Mouse (Mus musculus): ENCODE data around the gene Myt1. TPM values are rescaled to one million over a fixed set of nuclear protein-coding genes. Genes with fewer than 3 reads are reported as not detected.
A peak's percentile ranks its signal among the peaks of the same experiment; 100 is the strongest.
"Not testable (repeated sequence)": the region's sequence is repeated elsewhere in the genome, so short reads cannot be mapped to it uniquely, and the experiment has no call there.

Myt1 gene
- total RNA-seq, 4 experiments from 2014 or later: not detected

- DNase-seq (ENCODE audit: low spot score in 2 of 2): no peak
Measured at GRCm38 (mm10) chr2:181777715-181778114, 14.6 kb downstream of the Myt1 start.

DNA sequence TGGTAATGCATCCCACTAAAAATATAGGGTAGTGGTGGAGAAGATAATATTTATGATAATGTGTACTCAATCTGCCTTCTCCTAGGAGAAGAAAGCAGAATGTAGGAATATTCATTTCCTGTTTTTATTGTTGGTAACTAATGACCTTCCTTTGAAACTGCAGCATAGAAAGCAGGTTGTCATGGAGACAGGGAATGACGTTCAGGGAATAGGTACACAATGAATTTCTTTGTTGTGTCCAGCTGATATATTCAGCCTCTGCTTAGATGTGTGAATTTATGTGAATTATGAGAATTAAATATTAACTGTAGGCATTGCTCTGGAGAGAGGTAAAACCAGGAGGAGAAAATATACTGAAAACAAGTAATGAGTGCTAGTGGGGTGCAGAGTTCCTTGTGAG is 18.3 kb downstream of the Myt1 start:
- no peak for DNase-seq (ENCODE audit: low spot score in 2 of 2)

DNA sequence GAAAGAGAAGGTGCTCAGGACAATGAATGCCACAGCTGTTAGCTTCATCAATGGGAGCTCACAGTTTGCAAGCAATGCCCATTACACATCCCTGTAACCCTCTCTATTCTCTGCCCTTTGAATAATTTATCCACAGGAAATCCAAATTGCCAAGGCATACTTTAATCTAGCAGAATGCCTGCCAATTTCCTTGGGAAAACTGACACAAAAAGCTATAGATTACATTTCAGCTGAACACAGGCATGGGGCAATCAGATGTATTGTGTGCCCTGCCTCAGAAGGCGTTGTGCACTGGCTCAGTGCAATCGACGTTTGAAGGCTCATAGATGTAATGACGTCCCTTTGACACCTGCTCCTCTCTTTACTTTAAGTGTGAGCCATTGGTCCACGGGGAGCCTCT is 24.7 kb downstream of the Myt1 start:
- no peak for DNase-seq (ENCODE audit: low spot score in 2 of 2)

DNA sequence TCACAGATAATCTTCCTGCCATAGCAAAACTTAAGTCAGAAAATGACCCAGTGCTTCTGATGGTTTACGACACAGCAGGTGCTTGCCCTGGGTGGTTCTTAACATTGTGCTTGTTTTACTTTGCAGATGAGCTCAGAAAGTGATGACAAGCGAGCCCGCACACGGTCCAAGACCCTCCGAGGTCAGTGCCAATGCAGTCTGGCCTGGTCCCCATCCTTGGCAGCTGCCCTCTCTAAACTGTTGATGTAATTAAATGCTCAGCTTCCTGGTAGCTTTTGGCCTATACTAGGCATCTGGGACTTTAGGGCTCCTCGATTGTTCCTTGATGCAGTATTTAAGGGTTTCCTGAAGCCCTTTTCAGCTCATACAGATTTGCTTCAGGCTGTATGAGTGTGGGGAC is 26.3 kb downstream of the Myt1 start:
- DNase-seq (ENCODE audit: low spot score in 2 of 2): no peak

DNA sequence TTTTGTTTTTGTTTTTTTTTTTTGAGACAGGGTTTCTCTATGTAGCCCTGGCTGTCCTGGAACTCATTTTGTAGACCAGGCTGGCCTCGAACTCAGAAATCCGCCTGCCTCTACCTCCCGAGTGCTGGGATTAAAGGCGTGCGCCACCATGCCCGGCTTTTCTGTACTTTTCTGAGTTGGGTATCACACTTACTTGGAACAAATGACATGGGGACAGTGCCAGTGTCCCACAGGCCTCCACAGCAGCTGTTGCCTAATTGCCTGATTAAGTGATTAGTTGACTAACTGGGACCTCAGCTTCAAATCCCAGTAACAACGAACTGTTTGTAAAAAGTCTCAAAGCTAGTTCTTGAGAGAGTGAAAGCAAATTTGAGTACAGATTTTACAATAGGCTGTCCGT is 30.1 kb downstream of the Myt1 start:
- DNase-seq (ENCODE audit: low spot score in 2 of 2): not testable (repeated sequence)

- no peak for DNase-seq (ENCODE audit: low spot score in 2 of 2)
Measured at GRCm38 (mm10) chr2:181795641-181796130, 32.6 kb downstream of the Myt1 start.

- no peak for DNase-seq (ENCODE audit: low spot score in 2 of 2)
Measured at GRCm38 (mm10) chr2:181797672-181798071, 34.5 kb downstream of the Myt1 start.

- DNase-seq (ENCODE audit: low spot score in 2 of 2): no peak
Measured at GRCm38 (mm10) chr2:181829032-181829650, 66.0 kb downstream of the Myt1 start.

- DNase-seq (ENCODE audit: low spot score in 2 of 2): no peak
Measured at GRCm38 (mm10) chr2:181832745-181833144, 69.6 kb downstream of the Myt1 start.

- peak; percentile 85 to 93 for DNase-seq (ENCODE audit: low spot score in 2 of 2)
Measured at GRCm38 (mm10) chr2:181837372-181838292, 74.5 kb downstream of the Myt1 start, which contains the start of gene Pcmtd2. Pcmtd2 (plus strand) TSS chr2:181837854.

DNA sequence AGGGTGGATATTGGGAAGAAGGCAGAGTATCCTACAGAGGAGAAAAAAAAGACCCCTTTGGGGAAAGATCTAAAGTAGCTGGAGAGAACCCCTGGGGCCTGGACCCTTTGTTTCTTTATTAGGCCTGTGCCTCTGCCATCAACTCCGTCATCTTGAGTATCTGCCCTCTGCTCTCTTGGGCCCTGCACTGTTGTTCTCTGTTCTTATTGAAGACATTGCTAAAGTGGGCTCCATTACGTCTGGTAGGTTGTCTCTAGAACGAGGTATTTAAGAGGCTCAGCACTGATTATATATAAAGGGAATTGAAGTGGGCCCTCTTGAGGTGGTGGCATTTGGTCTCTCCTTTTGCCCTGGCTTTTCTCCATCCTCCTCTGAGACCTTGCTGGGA is 75.2 kb downstream of the Myt1 start:
- DNase-seq (ENCODE audit: low spot score in 2 of 2): no peak

- no peak for DNase-seq (ENCODE audit: low spot score in 2 of 2)
Measured at GRCm38 (mm10) chr2:181845709-181846394, 82.7 kb downstream of the Myt1 start.

DNA sequence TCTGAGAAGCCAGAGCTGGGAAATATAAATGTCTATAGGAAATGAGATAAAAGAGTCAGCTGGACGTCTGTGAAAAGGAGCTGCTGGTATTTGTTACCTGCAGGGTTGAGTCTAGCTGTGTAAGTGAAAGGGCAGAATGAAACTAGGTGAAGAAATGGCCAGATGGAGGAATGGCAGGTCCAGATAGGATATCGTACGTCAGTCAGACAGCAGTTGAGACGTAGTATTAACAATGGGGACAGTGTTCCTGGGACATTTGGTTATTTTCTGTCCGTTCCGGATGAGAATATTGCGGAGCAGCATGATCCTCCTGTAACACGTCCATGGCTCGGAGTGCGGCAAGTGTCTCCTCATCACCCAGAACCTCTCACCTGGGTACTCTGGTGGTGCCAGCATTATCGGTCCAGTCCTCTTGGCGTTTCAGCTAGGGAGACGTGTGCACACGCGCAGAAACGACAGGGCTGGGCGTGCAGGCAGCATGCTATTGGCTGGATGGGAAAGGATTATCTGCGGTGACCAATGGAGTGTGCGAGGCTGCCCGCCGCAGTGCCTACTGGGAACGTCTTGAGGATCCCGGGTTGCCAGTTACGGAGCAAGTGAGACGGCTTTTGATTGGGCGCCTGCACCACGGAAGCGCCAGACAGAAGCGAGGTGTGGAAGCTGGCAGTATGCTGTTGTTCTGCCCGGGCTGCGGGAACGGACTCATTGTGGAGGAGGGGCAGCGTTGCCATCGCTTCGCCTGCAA is 100.8 kb downstream of the Myt1 start, which contains the start of gene Polr3k:
TSS of gene Polr3k (plus strand) at position 547 of the 745 bp plus-strand sequence.
- peak; percentile 85 to 89 for DNase-seq (ENCODE audit: low spot score in 2 of 2)

DNA sequence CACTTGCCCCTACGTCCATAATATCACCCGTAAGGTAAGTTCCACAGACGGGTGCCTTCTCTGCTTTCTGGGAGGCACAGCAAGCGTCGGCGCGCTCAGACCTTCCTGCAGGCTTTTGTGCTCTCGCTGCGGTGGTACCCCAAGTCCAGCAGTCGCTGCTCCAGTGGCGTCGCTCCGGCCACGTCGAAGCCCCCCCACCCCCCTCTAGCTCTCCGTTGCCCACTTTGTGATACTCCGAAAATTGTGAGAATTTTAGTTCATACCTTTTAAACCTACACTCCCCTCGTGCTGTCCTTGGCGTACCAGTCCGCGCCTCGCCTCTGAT is 101.4 kb downstream of the Myt1 start:
- no peak for DNase-seq (ENCODE audit: low spot score in 2 of 2)

GRCm38 (mm10) chr2:181866931-181867330 is 103.8 kb downstream of the Myt1 start:
- DNase-seq (ENCODE audit: low spot score in 2 of 2): peak; percentile 31 to 48

DNA sequence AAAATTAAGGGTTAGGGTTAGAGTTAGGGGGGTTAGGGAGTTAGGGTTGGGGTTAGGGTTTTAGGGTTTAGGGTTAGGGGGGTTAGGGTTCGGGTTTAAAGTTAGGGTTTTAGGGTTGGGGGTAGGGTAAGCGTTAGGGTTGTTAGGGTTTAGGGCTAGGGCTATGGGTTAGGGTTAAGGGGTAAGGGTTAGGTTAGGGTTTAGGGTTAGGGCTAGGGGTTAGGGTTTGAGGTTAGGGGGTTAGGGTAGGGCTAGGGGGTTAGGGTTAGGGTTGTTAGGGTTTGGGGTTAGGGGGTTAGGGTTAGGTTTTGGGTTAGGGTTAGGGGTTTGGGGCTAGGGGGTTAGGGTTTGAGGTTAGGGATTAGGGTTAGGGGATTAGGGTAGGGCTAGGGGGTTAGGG is 107.9 kb downstream of the Myt1 start:
- DNase-seq (ENCODE audit: low spot score in 2 of 2): no peak

Other genes with a start within 250 kb of the Myt1 start
- gene Dnajc5, start 242.8 kb upstream of the Myt1 start, total RNA-seq (2022): 10 to 100 TPM; 43.4 to 50.3 (median 44.1) TPM
- 10 to 100 TPM; 24.6 to 38.4 (median 28.5) TPM for gene Uckl1, start 178.4 kb upstream of the Myt1 start, total RNA-seq (2022)
- gene Prpf6, start 171.5 kb upstream of the Myt1 start, total RNA-seq (2022): 10 to 100 TPM; 28.8 to 35.0 (median 32.6) TPM
- gene Zfp512b, start 170.5 kb upstream of the Myt1 start, total RNA-seq (2022): 10 to 100 TPM; 15.4 to 21.2 (median 19.3) TPM
- 1 to 10 TPM; 1.7 to 4.6 (median 3.7) TPM for gene Samd10, start 164.1 kb upstream of the Myt1 start, total RNA-seq (2022)
- not detected for gene Gm29797, start 106.3 kb upstream of the Myt1 start, total RNA-seq (2022)
- gene Sox18, start 91.7 kb upstream of the Myt1 start, total RNA-seq (2022): 10 to 100 TPM in 2 of 4 experiments, 1 to 10 TPM in 2; 3.9 to 13.4 (median 7.1) TPM
- gene Tcea2, start 83.0 kb upstream of the Myt1 start, total RNA-seq (2022): 1 to 10 TPM; 6.7 to 8.4 (median 7.3) TPM
- 1 to 10 TPM; 1.5 to 5.2 (median 3.6) TPM for gene Rgs19, start 69.4 kb upstream of the Myt1 start, total RNA-seq (2022)
- gene Lkaaear1, start 64.9 kb upstream of the Myt1 start, total RNA-seq (2022): not detected
- gene Oprl1, start 48.3 kb upstream of the Myt1 start, total RNA-seq (2022): not detected
- 10 to 100 TPM; 43.7 to 50.5 (median 47.9) TPM for gene Pcmtd2, start 74.5 kb downstream of the Myt1 start, total RNA-seq (2022)
- gene Polr3k, start 101.0 kb downstream of the Myt1 start, total RNA-seq (2022): 10 to 100 TPM; 11.1 to 17.7 (median 13.3) TPM
- not detected for gene Gm14496, start 227.8 kb downstream of the Myt1 start, total RNA-seq (2022)